Mouse (Mus musculus) CH12.LX (cell line): Measurements from ENCODE around the gene Commd9. TPM values are rescaled to one million over a fixed set of nuclear protein-coding genes. Genes with fewer than 3 reads are reported as not detected.

Experiments
- DNase-seq: peaks from one replicate; pipeline ENCODE4 v3.0.0-alpha.2; 2013; ENCODE audit errors: extremely low read depth
- H3K27ac ChIP-seq: 2 replicates; pipeline ENCODE4 v1.5.1; 2012; ENCODE audit warnings: low read depth, mild to moderate bottlenecking, control low read depth, moderate library complexity; ENCODE audit not compliant: insufficient read depth
- H3K27me3 ChIP-seq: replicated peaks from 2 replicates; pipeline ENCODE3; 2012; ENCODE audit warnings: inconsistent platforms
- H3K36me3 ChIP-seq, 2 experiments: replicated peaks in 1 of 2; 2 replicates each; pipeline versions ENCODE3 to v1.6.1; 2012; ENCODE audit warnings: inconsistent platforms in 1 of 2, low read length in 1 of 2, mild to moderate bottlenecking in 1 of 2, mixed read lengths in 1 of 2, moderate library complexity in 1 of 2; ENCODE audit not compliant: control insufficient read depth in 1 of 2, insufficient read depth in 1 of 2
- H3K4me1 ChIP-seq, 2 experiments: 2 replicates each; pipeline ENCODE4 v1.6.1; 2012; ENCODE audit warnings: inconsistent platforms in 1 of 2, moderate library complexity in 1 of 2; ENCODE audit not compliant: insufficient read depth in 2 of 2, control insufficient read depth in 1 of 2
- H3K4me2 ChIP-seq: 2 replicates; pipeline ENCODE4 v1.6.1; 2012; ENCODE audit warnings: low read depth, mild to moderate bottlenecking, control low read depth; ENCODE audit not compliant: poor library complexity, insufficient read depth, severe bottlenecking
- H3K4me3 ChIP-seq, 3 experiments: fragments of 150-350 bp in 1 of 3; sonication (generic) in 1 of 3; replicated peaks in 1 of 3; 2 replicates each; pipeline versions ENCODE3 to v1.5.1; 2011 to 2012; ENCODE audit warnings: low read depth in 2 of 3, low read length in 2 of 3, mild to moderate bottlenecking in 2 of 3, moderate library complexity in 2 of 3, control low read depth in 1 of 3, improper control_type of control experiment in 1 of 3, inconsistent platforms in 1 of 3, mixed read lengths in 1 of 3; ENCODE audit not compliant: poor library complexity in 1 of 3
- H3K79me2 ChIP-seq: replicated peaks from 2 replicates; pipeline ENCODE4 v1.6.1; 2012; ENCODE audit warnings: mild to moderate bottlenecking, moderate library complexity; ENCODE audit not compliant: control insufficient read depth, poor library complexity, insufficient read depth, severe bottlenecking; ENCODE audit errors: extremely low read depth
- H3K9ac ChIP-seq: 2 replicates; pipeline ENCODE4 v1.6.1; 2012; ENCODE audit warnings: low read depth, mild to moderate bottlenecking, control low read depth, moderate library complexity; ENCODE audit not compliant: insufficient read depth
- H3K9me3 ChIP-seq: replicated peaks from 2 replicates; pipeline ENCODE3; 2012; ENCODE audit warnings: low read length, inconsistent platforms, mixed read lengths
- BHLHE40 ChIP-seq: IDR thresholded peaks from 2 replicates; pipeline ENCODE4 v1.6.1; 2011; ENCODE audit warnings: mild to moderate bottlenecking, low read depth, low read length, improper control_type of control experiment
- CHD1 ChIP-seq: IDR thresholded peaks from 2 replicates; pipeline ENCODE4 v1.6.1; 2012; ENCODE audit warnings: low read depth, low read length, improper control_type of control experiment, inconsistent platforms
- CTCF ChIP-seq, 2 experiments: IDR thresholded peaks in 1 of 2; conservative IDR thresholded peaks in 1 of 2; 2 replicates each; pipeline ENCODE4 v1.5.1; 2011 to 2012; ENCODE audit warnings: low read depth in 2 of 2, low read length in 2 of 2, improper control_type of control experiment in 1 of 2, inconsistent platforms in 1 of 2, mild to moderate bottlenecking in 1 of 2, moderate library complexity in 1 of 2
- EP300 ChIP-seq: IDR thresholded peaks from 2 replicates; pipeline ENCODE4 v1.6.1; 2011; ENCODE audit warnings: low read length, improper control_type of control experiment
- ETS1 ChIP-seq: conservative IDR thresholded peaks from 2 replicates; pipeline ENCODE4 v1.6.1; 2012; ENCODE audit warnings: low read depth, mild to moderate bottlenecking, inconsistent platforms, low read length, improper control_type of control experiment, moderate library complexity
- IRF4 ChIP-seq: IDR thresholded peaks from 2 replicates; pipeline ENCODE4 v1.6.1; 2014; ENCODE audit warnings: low read depth, mild to moderate bottlenecking, inconsistent platforms, low read length, improper control_type of control experiment
- JUN ChIP-seq: IDR thresholded peaks from 2 replicates; pipeline ENCODE4 v1.6.1; 2011; ENCODE audit warnings: low read depth, mild to moderate bottlenecking, low read length, improper control_type of control experiment, moderate library complexity; ENCODE audit not compliant: insufficient read depth
- KAT2A ChIP-seq: IDR thresholded peaks from 2 replicates; pipeline ENCODE4 v1.6.1; 2012; ENCODE audit warnings: low read length, improper control_type of control experiment, inconsistent platforms; ENCODE audit not compliant: insufficient replicate concordance
- MAFK ChIP-seq: IDR thresholded peaks from 2 replicates; pipeline ENCODE4 v1.6.1; 2011; ENCODE audit warnings: low read length, improper control_type of control experiment; ENCODE audit not compliant: insufficient replicate concordance
- MAX ChIP-seq: IDR thresholded peaks from 2 replicates; pipeline ENCODE4 v1.6.1; 2011; ENCODE audit warnings: low read length, improper control_type of control experiment
- MEF2A ChIP-seq: IDR thresholded peaks from 2 replicates; pipeline ENCODE4 v1.6.1; 2014; ENCODE audit warnings: low read depth, mild to moderate bottlenecking, inconsistent platforms, low read length, improper control_type of control experiment, borderline replicate concordance
- MXI1 ChIP-seq: IDR thresholded peaks from 2 replicates; pipeline ENCODE4 v1.6.1; 2011; ENCODE audit warnings: mild to moderate bottlenecking, low read depth, low read length, improper control_type of control experiment
- MYC ChIP-seq: IDR thresholded peaks from 2 replicates; pipeline ENCODE4 v1.6.1; 2011; ENCODE audit warnings: low read depth, mild to moderate bottlenecking, improper control_type of control experiment, low read length
- POLR2A ChIP-seq: IDR thresholded peaks from 2 replicates; pipeline ENCODE4 v1.6.1; 2011; ENCODE audit warnings: low read depth, mild to moderate bottlenecking, improper control_type of control experiment, low read length
- POLR2AphosphoS2 ChIP-seq: IDR thresholded peaks from 2 replicates; pipeline ENCODE4 v1.6.1; 2011; ENCODE audit warnings: low read depth, low read length, improper control_type of control experiment
- SIN3A ChIP-seq: IDR thresholded peaks from 2 replicates; pipeline ENCODE4 v1.6.1; 2012; ENCODE audit warnings: low read length, improper control_type of control experiment, inconsistent platforms
- TCF12 ChIP-seq: IDR thresholded peaks from 2 replicates; pipeline ENCODE4 v1.6.1; 2014; ENCODE audit warnings: low read depth, mild to moderate bottlenecking, inconsistent platforms, low read length, improper control_type of control experiment
- USF1 ChIP-seq: IDR thresholded peaks from 2 replicates; pipeline ENCODE4 v1.6.1; 2014; ENCODE audit warnings: low read depth, mild to moderate bottlenecking, inconsistent platforms, low read length, improper control_type of control experiment
- USF2 ChIP-seq: conservative IDR thresholded peaks from 2 replicates; pipeline ENCODE4 v1.6.1; 2011; ENCODE audit warnings: low read depth, low read length, improper control_type of control experiment
- ZC3H11A ChIP-seq: IDR thresholded peaks from 2 replicates; pipeline ENCODE4 v1.6.1; 2012; ENCODE audit warnings: low read depth, mild to moderate bottlenecking, inconsistent platforms, low read length, improper control_type of control experiment
- ZMIZ1 ChIP-seq: IDR thresholded peaks from 2 replicates; pipeline ENCODE4 v1.6.1; 2012; ENCODE audit warnings: low read depth, mild to moderate bottlenecking, inconsistent platforms, low read length, improper control_type of control experiment
- dilution Hi-C: fragments of 300-500 bp; cut with MboI; formaldehyde crosslinking; loops from 2 replicates; pipeline ENCODE4 v1.14.3; 2020; ENCODE audit warnings: low sequenced_read_pairs; ENCODE audit not compliant: extremely low pct_unique_long_range_greater_than_20kb, extremely low pct_ligation_motif_present
- in situ Hi-C: fragments of 300-500 bp; cut with MboI; formaldehyde crosslinking; loops from 3 replicates; pipeline ENCODE4 v1.14.3; 2019; ENCODE audit warnings: low sequenced_read_pairs, low pct_ligation_motif_present, low pct_unique_long_range_greater_than_20kb, mixed read lengths
- polyA plus RNA-seq: library from polyadenylated mRNA; unstranded; fragments of >175 nt; gene quantifications from 2 replicates; pipeline ENCODE4 v1.2.1, GENCODE M21; 2012; ENCODE audit warnings: low read depth; ENCODE audit not compliant: insufficient read length
- total RNA-seq, 2 experiments: library from RNA; depleted of rRNA; stranded (reverse); fragments of 300-350 nt in 1 of 2; fragments of >200 nt in 1 of 2; gene quantifications; 2 replicates each; pipeline ENCODE4 v1.2.3; 2012 to 2014

Gene Commd9
- total and polyA plus RNA-seq, 3 experiments = 22.3 to 140 (median 26.1) TPM

DNA sequence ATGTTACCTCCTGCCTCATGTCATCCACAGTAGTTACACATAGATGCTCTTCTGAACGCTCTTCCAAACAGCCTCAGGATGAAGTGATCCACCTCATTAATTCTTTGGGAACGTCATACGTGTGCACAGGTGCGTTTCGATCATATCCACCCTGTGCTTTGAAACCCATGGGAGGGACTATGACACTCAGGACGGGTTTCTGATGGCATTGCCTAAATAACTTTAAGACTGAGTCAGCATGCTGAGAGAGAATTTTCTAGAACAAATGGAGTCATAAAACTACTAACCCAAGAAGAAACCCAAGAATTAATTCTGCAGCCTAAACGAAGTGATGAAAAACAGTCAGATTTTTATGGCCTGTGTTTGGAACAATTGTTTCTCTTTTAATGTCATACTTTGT is 43.3 kb upstream of the Commd9 start:
- no peaks in the 10 kb centered on the region for H3K9me3 ChIP-seq
- in situ Hi-C loops (no loop called here), dilution Hi-C loops (no loop called here)
- no peak overlapping the region for H3K27ac ChIP-seq
- peaks cover 4% of the 10 kb centered on the region for H3K27me3 ChIP-seq
- no peak overlapping the region for H3K9ac ChIP-seq
- no peak overlapping the region for H3K4me2 ChIP-seq
- no peak for DNase-seq
- no peak for TF ChIP-seq SIN3A
- TF ChIP-seq IRF4 = no peak
- TF ChIP-seq POLR2A = no peak
- TF ChIP-seq ETS1 = no peak
- no peak for TF ChIP-seq MEF2A
- TF ChIP-seq CTCF (conservative IDR thresholded peaks at IDR 0.05 in 1 of 2, IDR thresholded peaks at IDR 0.05 in 1 of 2; ENCODE audit: low read depth in 2 of 2, low read length in 2 of 2) = no peak
- no peak for TF ChIP-seq MAX
- no peak for TF ChIP-seq ZMIZ1
- TF ChIP-seq EP300 = no peak
- no peak for TF ChIP-seq ZC3H11A
- no peak for TF ChIP-seq TCF12
- no peak for TF ChIP-seq BHLHE40
- TF ChIP-seq USF1 = no peak
- no peak for TF ChIP-seq KAT2A
- no peak for TF ChIP-seq POLR2AphosphoS2
- no peak for TF ChIP-seq MAFK
- TF ChIP-seq CHD1 = no peak
- H3K79me2 ChIP-seq = no peaks in the 10 kb centered on the region
- H3K4me3 ChIP-seq = no peak overlapping the region
- no peaks in the 10 kb centered on the region for H3K36me3 ChIP-seq
- peaks cover 0 to 3% of the 10 kb centered on the region in 2 experiments; a peak in 2 of 4 replicates for H3K4me1 ChIP-seq

DNA sequence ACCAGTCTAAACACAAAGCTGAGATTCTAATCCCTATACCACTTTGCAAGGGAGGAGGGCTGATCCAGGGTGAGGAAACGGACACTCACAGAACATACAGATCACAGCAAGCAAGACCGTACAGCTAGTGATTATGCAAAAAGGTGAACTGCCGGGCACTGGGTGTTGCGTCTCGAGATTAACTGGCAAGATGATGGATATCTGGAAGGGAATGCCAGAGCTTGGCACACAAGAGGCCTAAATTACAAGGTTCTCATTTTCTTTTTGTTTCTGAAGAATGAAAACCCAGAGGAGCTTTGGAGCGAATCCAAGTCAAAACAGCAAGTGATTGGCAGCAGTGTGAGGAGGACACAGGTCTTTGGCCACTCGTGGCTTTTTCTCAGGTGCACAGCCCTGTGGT is 31.3 kb upstream of the Commd9 start:
- Histone ChIP-seq H3K4me2 (no peak overlapping the region), H3K4me1 (peaks cover 13 to 26% of the 10 kb centered on the region in 2 experiments), H3K36me3 (no peaks in the 10 kb centered on the region), H3K27me3 (peaks cover 7% of the 10 kb centered on the region), H3K9me3 (peaks cover 2% of the 10 kb centered on the region), H3K9ac (no peak overlapping the region), H3K4me3 (no peak overlapping the region), H3K79me2 (no peaks in the 10 kb centered on the region), H3K27ac (no peak overlapping the region)
- no peak for TF ChIP-seq EP300
- no peak for TF ChIP-seq MXI1
- no peak for TF ChIP-seq MYC
- TF ChIP-seq TCF12 = no peak
- TF ChIP-seq MEF2A = no peak
- no peak for TF ChIP-seq JUN
- no peak for TF ChIP-seq USF2
- dilution Hi-C loops = no loop called here
- DNase-seq = no peak
- in situ Hi-C loops = no loop called here
